Mouse (Mus musculus): Measurements from ENCODE around the gene Hist3h2ba.

GRCm38 (mm10) chr11:58927053-58927452 lies 21.7 kb upstream of the Hist3h2ba start:
- TF ChIP-seq POLR2A (IDR thresholded peaks at IDR 0.05; ENCODE audit: borderline replicate concordance, low read depth, low read length) (no peak), CTCF (IDR thresholded peaks at IDR 0.05; ENCODE audit: low read depth, low read length) (no peak)
